Mouse (Mus musculus): Measurements from ENCODE around the gene Slc26a10.
A peak's percentile ranks its signal among the peaks of the same experiment; 100 is the strongest.
"Not testable (repeated sequence)": the region's sequence is repeated elsewhere in the genome, so short reads cannot be mapped to it uniquely, and the experiment has no call there.

Slc26a10 gene

GRCm38 (mm10) chr10:127198492-127198891, 18.0 kb upstream of the Slc26a10 start:
- DNase-seq (ENCODE audit: low read depth, low spot score) = no peak

- DNase-seq (ENCODE audit: low read depth, low spot score) = no peak
Measured at GRCm38 (mm10) chr10:127197505-127198110, 17.2 kb upstream of the Slc26a10 start.

GRCm38 (mm10) chr10:127197104-127197503, 16.7 kb upstream of the Slc26a10 start:
- no peak for DNase-seq (ENCODE audit: low read depth, low spot score)

- DNase-seq (ENCODE audit: low read depth, low spot score) = no peak
Measured at GRCm38 (mm10) chr10:127196392-127196791, 15.9 kb upstream of the Slc26a10 start.

GRCm38 (mm10) chr10:127195328-127196129, 15.1 kb upstream of the Slc26a10 start, which contains the start of gene Dtx3:
Gene Dtx3 (minus strand): TSS chr10:127195728.
- DNase-seq (ENCODE audit: low read depth, low spot score) = no peak

- DNase-seq (ENCODE audit: low read depth, low spot score) = no peak
Measured at GRCm38 (mm10) chr10:127194428-127195327, 14.2 kb upstream of the Slc26a10 start.

- DNase-seq (ENCODE audit: low read depth, low spot score) = no peak
Measured at GRCm38 (mm10) chr10:127193011-127193410, 12.6 kb upstream of the Slc26a10 start.

- not testable (repeated sequence) for DNase-seq (ENCODE audit: low read depth, low spot score)
Measured at GRCm38 (mm10) chr10:127192057-127192328, 11.5 kb upstream of the Slc26a10 start.

GRCm38 (mm10) chr10:127191191-127192056, 11.0 kb upstream of the Slc26a10 start:
- no peak for DNase-seq (ENCODE audit: low read depth, low spot score)

GRCm38 (mm10) chr10:127190398-127191190, 10.1 kb upstream of the Slc26a10 start:
- no peak for DNase-seq (ENCODE audit: low read depth, low spot score)

- peak; percentile 42 for DNase-seq (ENCODE audit: low read depth, low spot score)
Measured at GRCm38 (mm10) chr10:127189651-127190381, 9.4 kb upstream of the Slc26a10 start, which contains the start of gene Arhgef25. Gene Arhgef25 (minus strand): TSS chr10:127190083.

GRCm38 (mm10) chr10:127189116-127189650, 8.7 kb upstream of the Slc26a10 start:
- DNase-seq (ENCODE audit: low read depth, low spot score) = no peak

- peak; percentile 86 for DNase-seq (ENCODE audit: low read depth, low spot score)
Measured at GRCm38 (mm10) chr10:127188465-127189115, 8.1 kb upstream of the Slc26a10 start.

GRCm38 (mm10) chr10:127188079-127188453, 7.6 kb upstream of the Slc26a10 start:
- no peak for DNase-seq (ENCODE audit: low read depth, low spot score)

- DNase-seq (ENCODE audit: low read depth, low spot score) = no peak
Measured at GRCm38 (mm10) chr10:127187371-127188078, 7.1 kb upstream of the Slc26a10 start.

GRCm38 (mm10) chr10:127186451-127186850, 6.0 kb upstream of the Slc26a10 start:
- DNase-seq (ENCODE audit: low read depth, low spot score) = peak; percentile 31

- DNase-seq (ENCODE audit: low read depth, low spot score) = no peak
Measured at GRCm38 (mm10) chr10:127185506-127185905, 5.1 kb upstream of the Slc26a10 start.

- peak; percentile 86 for DNase-seq (ENCODE audit: low read depth, low spot score)
Measured at GRCm38 (mm10) chr10:127185101-127185500, 4.7 kb upstream of the Slc26a10 start.
